Mouse (Mus musculus) heart, postnatal 36 days (tissue): ENCODE data around the gene Pank3. TPM values are rescaled to one million over a fixed set of nuclear protein-coding genes. Genes with fewer than 3 reads are reported as not detected.

Source experiments
- DNase-seq, 2 experiments: peaks; one replicate each; pipeline ENCODE4 v3.0.0; 2021 to 2022
- intact Hi-C: fragments of 180-260 bp; cut with DNase I; formaldehyde crosslinking; loops from one replicate; pipeline ENCODE4 v1.15.1; 2025
- total RNA-seq, 2 experiments: library from RNA; stranded (reverse); gene quantifications; 2 replicates each; pipeline ENCODE4 v1.2.3; 2021

Pank3 gene
- total RNA-seq: 10 to 100 TPM; 21.9 to 24.3 TPM

GRCm38 (mm10) chr11:35769188-35769745, at the start of gene Pank3:
Pank3 (plus strand) TSS chr11:35769484.
- DNase-seq: peak; percentile 93
- intact Hi-C loops: no loop called here

- intact Hi-C loops: no loop called here
- DNase-seq: no peak
These were observed 45.4 kb upstream of the Pank3 start for GRCm38 (mm10) chr11:35723876-35724275.

- DNase-seq: no peak
- intact Hi-C loops: no loop called here
These were observed 42.9 kb upstream of the Pank3 start for GRCm38 (mm10) chr11:35726341-35726846.

- DNase-seq: no peak
- intact Hi-C loops: no loop called here
These were observed 41.1 kb upstream of the Pank3 start for GRCm38 (mm10) chr11:35728200-35728599.

- no peak for DNase-seq
- intact Hi-C loops: no loop called here
These were observed 40.1 kb upstream of the Pank3 start for GRCm38 (mm10) chr11:35729186-35729585.

- intact Hi-C loops: no loop called here
- no peak for DNase-seq
These were observed 36.9 kb upstream of the Pank3 start for GRCm38 (mm10) chr11:35732366-35732765.

- DNase-seq: no peak
- intact Hi-C loops: no loop called here
These were observed 32.5 kb upstream of the Pank3 start for GRCm38 (mm10) chr11:35736817-35737216.

- no peak for DNase-seq
- intact Hi-C loops: no loop called here
These were observed 32.0 kb upstream of the Pank3 start for GRCm38 (mm10) chr11:35737262-35737661.

GRCm38 (mm10) chr11:35738102-35738501, 31.2 kb upstream of the Pank3 start:
- no peak for DNase-seq
- intact Hi-C loops: no loop called here

GRCm38 (mm10) chr11:35743586-35743985, 25.7 kb upstream of the Pank3 start:
- DNase-seq: no peak
- intact Hi-C loops: no loop called here

GRCm38 (mm10) chr11:35744571-35744970, 24.7 kb upstream of the Pank3 start:
- no peak for DNase-seq
- intact Hi-C loops: no loop called here

GRCm38 (mm10) chr11:35750578-35750977, 18.7 kb upstream of the Pank3 start:
- peak; percentile 45 for DNase-seq
- intact Hi-C loops: no loop called here

GRCm38 (mm10) chr11:35754906-35755418, 14.3 kb upstream of the Pank3 start:
- intact Hi-C loops: no loop called here
- no peak for DNase-seq

- no peak for DNase-seq
- intact Hi-C loops: no loop called here
These were observed 13.7 kb upstream of the Pank3 start for GRCm38 (mm10) chr11:35755546-35755945.

- DNase-seq: no peak
- intact Hi-C loops: no loop called here
These were observed 12.6 kb upstream of the Pank3 start for GRCm38 (mm10) chr11:35756411-35757303.

- DNase-seq: no peak
- intact Hi-C loops: no loop called here
These were observed 9.2 kb upstream of the Pank3 start for GRCm38 (mm10) chr11:35760001-35760626.

- intact Hi-C loops: no loop called here
- no peak for DNase-seq
These were observed 8.7 kb upstream of the Pank3 start for GRCm38 (mm10) chr11:35760627-35761003.

GRCm38 (mm10) chr11:35766845-35767244, 2.4 kb upstream of the Pank3 start:
- intact Hi-C loops: no loop called here

GRCm38 (mm10) chr11:35769746-35770437, 608 bp downstream of the Pank3 start:
- intact Hi-C loops: loop anchor here (2.0 kb wide), 1 partner anchor 65 kb away; the partner anchor contains the start of gene Rars
- peak; percentile 76 to 91 for DNase-seq

More at GRCm38 (mm10) chr11:35766845-35767244, 2.4 kb upstream of the Pank3 start:
- no peak for DNase-seq

GRCm38 (mm10) chr11:35770741-35771504, 1.6 kb downstream of the Pank3 start:
- intact Hi-C loops: loop anchor here (2.0 kb wide), 1 partner anchor 64 kb away; the partner anchor contains the start of gene Rars

More at GRCm38 (mm10) chr11:35770741-35771504, 1.6 kb downstream of the Pank3 start:
- no peak for DNase-seq
